Mouse (Mus musculus): ENCODE measurements around the gene 1700017B05Rik.
"Not testable (repeated sequence)": the region's sequence is repeated elsewhere in the genome, so short reads cannot be mapped to it uniquely, and the experiment has no call there.

1700017B05Rik gene

DNA sequence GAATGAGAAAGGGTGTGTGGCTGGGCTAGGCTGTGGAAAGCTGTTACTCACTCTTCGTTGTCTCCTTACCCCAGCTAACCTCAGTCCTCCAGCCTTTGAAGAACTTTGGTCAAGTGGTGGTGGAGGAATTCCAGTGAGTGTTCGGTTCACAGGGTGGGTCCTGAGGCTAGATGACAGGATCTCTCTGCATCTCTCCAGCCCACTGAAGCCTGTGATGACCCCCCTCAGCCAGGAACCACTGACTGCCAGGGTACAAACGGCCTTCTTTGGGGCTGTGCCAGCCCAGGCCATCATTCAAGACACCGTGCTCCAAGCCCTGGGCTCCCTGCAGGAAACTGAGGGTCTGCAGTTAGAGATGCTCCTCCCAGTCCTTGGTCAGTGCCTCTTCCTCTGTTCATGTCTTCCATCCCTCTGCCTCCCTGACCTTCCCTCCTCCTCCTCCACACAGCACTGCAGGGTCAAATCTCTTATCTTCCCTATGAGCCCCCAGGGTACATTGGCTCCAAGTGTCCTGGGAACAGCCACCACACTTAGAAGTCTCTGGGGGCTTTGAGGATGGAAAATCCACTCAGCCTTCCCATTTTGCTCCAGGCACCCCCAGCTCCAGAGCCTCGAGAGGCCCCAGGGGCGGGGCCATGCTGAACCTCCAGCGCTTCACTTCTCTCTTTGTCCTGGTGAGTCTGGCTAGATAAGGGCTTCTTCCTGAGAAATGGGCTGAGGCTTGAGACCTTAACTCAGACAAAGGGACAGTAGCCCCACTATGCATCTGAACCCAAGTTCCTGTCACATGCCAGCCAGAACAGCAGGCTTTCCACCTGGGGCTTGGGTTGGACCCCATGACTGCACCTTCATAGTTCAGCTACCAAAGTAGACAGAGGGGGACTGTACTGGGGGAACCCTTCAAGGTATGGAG, 14.1 kb downstream of the 1700017B05Rik start:
- DNase-seq (ENCODE audit: low spot score in 2 of 2), result no peak

DNA sequence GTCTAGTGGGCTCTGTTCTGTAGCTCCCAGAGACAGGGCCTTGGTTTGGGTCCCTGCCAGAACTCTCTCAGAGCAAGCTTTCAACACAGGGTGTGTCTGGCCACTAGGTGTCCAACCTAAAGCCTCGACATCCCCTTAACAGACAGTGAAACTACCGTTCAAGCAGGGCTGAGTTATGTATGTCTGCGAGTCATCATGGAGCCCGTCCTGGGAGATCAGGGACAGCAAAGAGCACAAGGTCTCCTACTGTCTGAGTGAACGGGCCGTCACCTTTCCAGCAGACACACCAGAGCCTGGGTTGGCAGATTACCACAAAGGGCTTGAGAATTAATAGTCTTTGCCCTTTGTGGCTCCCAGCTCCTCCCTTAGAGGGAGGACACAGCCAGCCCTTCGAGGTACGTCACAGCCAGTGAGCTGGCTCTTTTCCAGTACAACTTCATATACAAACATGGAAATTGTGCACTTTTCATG, 15.2 kb downstream of the 1700017B05Rik start:
- no peak for DNase-seq (ENCODE audit: low spot score in 2 of 2)

DNA sequence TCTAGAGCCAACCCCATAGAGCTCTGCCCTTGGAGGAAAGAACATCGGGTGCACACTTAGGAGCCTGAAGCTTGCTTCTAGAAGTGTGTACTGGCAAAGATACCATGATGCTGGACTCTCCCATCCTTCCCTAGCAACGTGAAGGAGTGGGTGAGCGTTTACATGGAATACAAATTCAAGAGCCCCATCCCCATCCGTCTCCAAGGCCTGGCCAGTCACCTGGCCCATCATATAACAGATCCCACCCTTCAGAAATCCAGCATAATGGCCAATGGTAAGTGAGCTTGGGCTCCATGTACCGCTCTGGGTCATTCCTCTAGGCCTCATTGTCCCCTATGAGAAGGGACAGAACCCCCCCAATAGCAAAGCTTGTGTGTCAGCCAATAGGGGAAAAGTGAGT, 15.9 kb downstream of the 1700017B05Rik start:
- DNase-seq (ENCODE audit: low spot score in 2 of 2), result no peak

DNA sequence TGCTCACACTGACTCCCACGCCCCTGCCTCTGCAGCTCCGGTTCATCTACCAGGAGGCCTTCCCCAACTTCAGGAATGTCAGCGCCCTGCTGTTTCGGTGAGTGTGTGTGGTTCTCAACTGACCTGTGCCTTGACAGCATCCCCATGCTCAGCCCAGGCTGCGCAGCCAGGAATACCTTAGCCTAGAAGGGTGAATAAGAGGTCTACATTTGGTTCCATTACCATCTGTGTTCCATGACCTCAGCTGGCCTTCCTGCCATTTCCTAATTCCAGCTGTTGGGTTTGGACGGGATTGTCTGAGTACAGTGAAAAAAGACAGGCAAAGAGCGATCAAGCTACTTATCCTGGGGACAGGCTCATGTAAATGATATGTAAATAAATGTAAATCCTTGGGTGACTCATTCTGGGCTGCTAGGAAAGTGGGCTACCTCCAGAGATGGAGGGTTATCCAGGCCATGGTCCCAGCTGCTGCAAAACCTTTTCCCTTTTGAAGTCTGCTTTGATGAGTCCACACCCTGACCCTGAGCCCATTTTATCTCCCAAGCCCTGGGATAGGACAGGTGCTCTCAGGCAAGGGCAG, 18.2 kb downstream of the 1700017B05Rik start:
- DNase-seq (ENCODE audit: low spot score in 2 of 2), result no peak

DNA sequence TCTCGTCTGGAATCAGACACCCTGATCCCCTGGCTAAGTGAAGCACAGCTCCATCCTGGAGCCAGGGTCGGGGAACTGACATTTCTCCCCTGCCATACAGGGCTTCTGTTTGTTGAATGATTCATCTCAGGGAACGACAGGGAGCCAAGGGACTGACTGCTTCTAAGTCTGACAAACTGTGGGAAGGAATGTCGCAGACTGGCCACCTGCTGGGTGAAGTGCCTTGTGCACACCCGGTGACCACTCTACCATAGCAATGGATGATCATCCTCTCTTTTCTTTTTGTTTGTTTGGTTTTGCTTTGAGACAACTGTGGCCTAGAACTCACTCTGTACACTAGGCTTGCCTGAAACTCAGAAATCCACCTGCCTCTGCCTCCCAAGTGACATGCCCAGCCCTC, 19.5 kb downstream of the 1700017B05Rik start:
- DNase-seq (ENCODE audit: low spot score in 2 of 2), result no peak

DNA sequence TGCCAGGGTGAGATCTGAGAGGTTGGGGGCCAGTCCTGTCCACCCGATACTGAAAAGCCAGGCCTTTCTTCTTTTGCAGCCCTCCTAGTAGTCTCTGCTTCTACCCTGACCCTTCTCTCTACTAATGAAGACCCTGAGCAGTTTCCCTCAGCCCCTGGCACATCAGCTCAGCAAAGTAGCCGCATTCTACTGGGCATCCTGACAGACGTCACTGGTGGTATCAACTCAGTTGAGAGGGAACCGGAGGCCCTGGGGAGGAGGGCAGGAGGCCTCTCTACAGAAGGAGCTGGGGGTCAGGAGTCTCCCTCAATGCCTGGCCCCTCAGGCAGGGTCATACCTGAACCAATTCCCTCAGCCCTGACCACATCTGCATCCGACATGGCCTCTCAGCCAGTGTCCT, 21.3 kb downstream of the 1700017B05Rik start:
- DNase-seq (ENCODE audit: low spot score in 2 of 2), result no peak

GRCm38 (mm10) chr9:57238220-57238619, 24.2 kb downstream of the 1700017B05Rik start:
- no peak for DNase-seq (ENCODE audit: low spot score in 2 of 2)

DNA sequence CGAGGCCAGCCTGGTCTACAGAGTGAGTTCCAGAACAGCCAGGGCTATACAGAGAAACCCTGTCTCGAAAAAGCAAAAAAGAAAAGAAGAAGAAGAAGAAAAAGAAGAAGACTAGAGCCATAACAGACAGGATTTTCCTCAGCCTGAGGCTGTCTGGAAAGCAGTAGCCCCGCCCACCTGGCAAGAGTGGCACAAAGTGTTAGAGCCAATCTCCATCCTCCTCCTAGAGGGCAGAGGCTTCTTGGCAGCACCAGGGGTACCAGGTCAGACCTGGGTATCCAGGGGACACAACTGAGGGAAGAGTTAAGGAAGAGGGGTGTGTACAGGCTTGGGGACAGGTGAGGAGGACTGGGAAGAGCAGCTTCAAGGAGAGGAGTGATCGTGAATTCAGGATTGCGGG, 24.7 kb downstream of the 1700017B05Rik start:
- no peak for DNase-seq (ENCODE audit: low spot score in 2 of 2)

DNA sequence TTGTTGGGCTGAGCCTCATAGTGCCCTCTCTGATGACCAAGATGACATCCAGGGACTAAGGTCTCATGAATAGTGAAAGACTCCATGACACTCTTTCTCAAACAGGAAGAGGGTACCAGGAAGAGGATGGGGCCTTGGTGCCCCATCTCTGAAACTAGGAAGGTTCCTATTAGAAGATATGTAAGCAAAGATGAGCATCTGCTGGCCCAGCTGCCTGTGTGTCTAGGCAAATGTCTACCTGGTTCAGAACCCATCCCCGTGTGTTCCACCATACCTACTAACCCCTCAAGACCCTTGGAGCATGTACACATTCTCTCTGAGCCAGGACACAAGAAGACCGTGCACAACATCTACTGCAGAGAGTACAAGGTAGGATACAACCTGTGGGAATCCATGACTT, 26.2 kb downstream of the 1700017B05Rik start, which contains the start of gene Trcg1:
Gene Trcg1, plus strand, starts transcription at position 301 of the 400 bp plus-strand sequence.
- DNase-seq (ENCODE audit: low spot score in 2 of 2), result no peak

DNA sequence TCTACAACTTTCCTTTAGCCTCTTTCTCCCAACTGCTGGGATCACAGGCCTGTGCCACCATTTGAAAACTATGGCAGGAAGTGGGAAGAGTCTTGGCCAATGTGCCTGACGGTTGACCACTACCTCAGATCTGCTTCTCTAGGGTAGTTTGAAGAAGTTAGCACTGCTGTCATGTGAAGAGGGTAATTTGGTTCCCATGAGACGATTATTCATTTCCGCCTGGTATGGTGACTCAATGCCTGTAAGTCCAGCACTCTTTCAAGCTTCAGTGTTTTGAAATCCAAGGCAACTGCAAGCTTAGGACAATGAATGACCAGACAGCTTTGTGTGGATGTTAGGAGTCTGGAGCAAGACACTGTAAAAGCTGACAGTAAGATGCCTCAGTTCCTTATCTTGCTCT, 28.6 kb downstream of the 1700017B05Rik start:
- DNase-seq (ENCODE audit: low spot score in 2 of 2), result no peak

- peak in 1 of 2 experiments; percentile 21 for DNase-seq (ENCODE audit: low spot score in 2 of 2)
These were observed 29.3 kb downstream of the 1700017B05Rik start for GRCm38 (mm10) chr9:57233142-57233541.

- no peak for DNase-seq (ENCODE audit: low spot score in 2 of 2)
These were observed 30.0 kb downstream of the 1700017B05Rik start for GRCm38 (mm10) chr9:57232341-57232940.

GRCm38 (mm10) chr9:57231536-57232255, 30.7 kb downstream of the 1700017B05Rik start:
- DNase-seq (ENCODE audit: low spot score in 2 of 2), result no peak

DNA sequence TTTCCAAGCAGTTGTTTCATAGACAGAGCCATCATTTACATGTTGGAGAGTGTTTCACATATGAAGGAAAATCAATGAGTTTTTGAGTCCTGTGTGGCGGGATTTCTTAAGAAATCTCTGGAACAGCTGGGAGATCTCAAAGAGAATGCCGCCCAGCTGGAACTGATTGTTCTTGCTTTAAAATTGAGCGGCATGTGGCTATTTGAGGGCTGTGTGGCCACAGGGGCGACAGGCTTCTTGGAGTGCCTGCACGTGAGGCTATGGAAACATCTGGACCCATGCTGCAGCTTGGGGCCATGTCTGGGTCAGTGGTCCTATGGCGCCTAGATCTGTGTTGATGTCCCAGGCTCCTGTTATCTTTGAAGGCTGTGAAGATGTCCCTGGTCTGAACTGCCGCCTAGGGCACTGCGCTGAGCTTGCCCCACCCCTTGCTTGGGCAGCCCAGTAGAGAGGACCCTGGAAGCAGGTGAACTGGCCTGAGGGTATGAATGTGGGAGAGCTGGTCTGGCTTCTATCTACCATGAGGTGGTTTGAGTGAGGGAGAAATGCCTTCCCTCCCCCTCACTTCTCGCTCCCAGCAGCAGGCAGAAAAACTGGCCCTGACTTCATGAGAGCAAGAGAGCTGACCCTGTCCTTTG, 32.1 kb downstream of the 1700017B05Rik start:
- no peak for DNase-seq (ENCODE audit: low spot score in 2 of 2)

- no peak for DNase-seq (ENCODE audit: low spot score in 2 of 2)
These were observed 32.7 kb downstream of the 1700017B05Rik start for GRCm38 (mm10) chr9:57229726-57230125.

- no peak for DNase-seq (ENCODE audit: low spot score in 2 of 2)
These were observed 34.2 kb downstream of the 1700017B05Rik start for GRCm38 (mm10) chr9:57228186-57228585.

DNA sequence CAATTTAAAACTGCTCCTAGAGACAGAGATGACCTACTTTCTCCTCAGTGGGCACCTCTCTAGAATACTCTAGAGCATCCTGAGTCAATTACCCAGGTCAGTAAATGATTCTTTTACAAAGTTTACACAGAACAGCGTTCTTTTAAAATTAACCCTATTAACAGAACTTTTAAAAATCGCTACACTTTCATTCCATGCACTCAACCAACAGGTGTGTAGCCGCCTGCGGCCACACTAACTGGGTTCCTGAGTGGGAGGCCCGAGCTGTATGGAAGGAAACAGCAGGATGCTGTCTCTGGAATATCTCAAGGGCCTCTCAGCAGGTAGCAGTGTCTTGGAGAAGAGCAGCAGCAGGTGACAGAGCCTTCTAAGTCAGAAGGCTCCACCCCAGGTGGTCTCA, 35.2 kb downstream of the 1700017B05Rik start:
- DNase-seq (ENCODE audit: low spot score in 2 of 2), result no peak

DNA sequence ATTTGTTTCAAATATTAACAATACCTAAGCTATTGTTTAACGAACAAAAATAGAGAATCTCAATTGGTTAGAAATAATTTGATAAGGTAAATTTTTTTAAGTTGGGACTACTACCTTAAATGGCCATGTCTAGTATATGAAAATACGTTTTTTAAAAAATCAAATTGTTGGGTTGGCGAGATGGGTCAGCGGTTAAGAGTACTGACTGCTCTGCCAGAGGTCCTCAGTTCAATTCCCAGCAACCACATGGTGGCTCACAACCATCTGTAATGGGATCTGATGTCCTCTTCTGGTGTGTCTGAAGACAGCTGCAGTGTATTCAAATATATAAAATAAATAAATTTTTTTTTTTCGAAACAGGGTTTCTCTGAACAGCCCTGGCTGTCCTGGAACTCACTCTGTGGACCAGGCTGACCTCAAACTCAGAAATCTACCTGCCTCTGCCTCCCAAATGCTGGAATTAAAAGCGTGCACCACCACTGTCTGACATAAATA, 35.7 kb downstream of the 1700017B05Rik start:
- DNase-seq (ENCODE audit: low spot score in 2 of 2), result not testable (repeated sequence)

DNA sequence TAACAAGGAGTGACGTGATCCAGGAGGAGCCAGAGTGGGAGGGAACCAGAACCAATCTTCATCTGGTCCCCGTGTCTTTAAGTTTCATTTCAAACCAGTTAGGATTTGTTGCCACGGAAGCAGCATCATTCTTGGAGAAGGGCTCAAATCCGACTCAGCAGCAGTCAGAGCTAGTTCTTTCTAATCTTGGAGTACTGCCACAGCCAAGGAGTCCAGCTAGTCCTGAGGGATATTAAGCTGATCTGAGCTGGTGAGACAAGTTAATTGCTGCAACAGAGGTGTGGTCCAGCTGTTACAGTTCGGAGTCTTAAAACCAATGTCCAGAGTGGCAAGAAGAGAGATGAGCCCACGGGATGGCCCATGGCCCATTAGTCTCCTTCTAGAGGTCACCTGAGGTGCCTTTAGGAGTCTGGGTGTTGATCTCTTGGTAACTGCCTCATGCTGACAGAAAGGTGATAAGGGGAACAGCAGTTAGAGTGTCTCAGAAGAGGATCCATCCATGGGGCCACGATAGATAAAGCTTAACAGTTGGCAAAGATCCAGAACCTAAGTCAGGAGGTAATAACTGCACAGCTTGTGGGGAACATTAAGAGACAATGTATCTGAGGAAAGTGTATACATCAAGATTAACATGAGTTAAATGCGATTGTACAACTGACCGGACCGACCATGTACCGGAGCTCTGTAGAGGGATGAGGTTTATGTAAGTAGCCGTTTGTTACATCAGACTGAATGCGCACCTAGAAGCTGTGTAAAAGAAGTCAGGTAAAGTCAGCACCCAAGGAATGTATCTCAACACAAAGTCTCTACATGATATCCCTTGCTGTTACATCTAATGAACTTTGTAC, 36.4 kb downstream of the 1700017B05Rik start:
- DNase-seq (ENCODE audit: low spot score in 2 of 2), result peak; percentile 16 to 54

- no peak for DNase-seq (ENCODE audit: low spot score in 2 of 2)
These were observed 39.1 kb downstream of the 1700017B05Rik start for GRCm38 (mm10) chr9:57223341-57223740.

All from spleen, postnatal 36 days (tissue).